8 mouse cellular contexts compared by ENCODE assay signal in the genomic region with DNA sequence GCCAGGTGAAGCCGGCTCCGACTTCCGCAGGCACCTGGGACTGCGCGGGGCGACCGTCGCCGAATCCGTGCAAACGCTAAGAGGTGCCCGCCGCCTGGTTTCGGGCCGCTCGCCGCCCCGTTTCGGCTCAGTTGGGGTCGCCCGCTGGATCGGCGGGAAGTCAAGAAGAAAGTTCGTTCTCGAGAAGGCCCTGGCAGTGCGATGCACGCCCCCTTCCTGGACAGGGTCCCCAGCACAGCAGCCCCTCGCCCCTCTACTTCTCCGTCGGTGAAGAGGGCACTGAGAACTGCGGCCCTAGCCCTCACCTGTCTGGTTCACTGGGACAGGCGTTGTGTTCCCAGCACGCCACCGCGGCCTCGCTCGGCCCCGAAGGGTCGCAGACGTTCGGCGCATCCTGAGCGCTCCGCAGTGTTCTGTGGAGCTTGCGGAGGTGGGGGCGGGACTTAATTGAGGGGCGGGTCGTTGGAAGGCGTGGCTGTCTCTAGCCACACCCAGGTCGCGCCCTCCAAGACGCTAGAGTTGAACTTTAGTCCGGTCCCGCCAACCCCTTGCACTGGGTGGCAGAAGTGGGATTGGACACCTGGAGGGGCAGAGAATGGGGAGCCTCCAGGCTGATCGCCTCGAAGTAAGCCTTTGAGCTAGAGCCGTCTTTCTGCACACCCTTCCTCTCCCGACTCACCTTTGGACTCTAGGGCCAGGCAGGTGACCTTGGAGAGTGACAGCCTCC. TPM values are rescaled to one million over a fixed set of nuclear protein-coding genes. Genes with fewer than 3 reads are reported as not detected.
A peak's percentile ranks its signal among the peaks of the same experiment; 100 is the strongest.
DNase-seq lines count a peak whose midpoint lies in the region; ATAC-seq and TF ChIP-seq lines count a peak whose summit lies in the region.

No protein-coding gene starts in this region.

- TF ChIP-seq POLR2A in small intestine, adult 2 months (IDR thresholded peaks at IDR 0.05; ENCODE audit: low read depth, low read length) = peak; percentile 35; the same call in 1 of the 2 replicates

- ATAC-seq in forebrain, embryonic 14.5 days = peak; percentile 46; the same call in 1 of the 2 replicates
- ATAC-seq in kidney, embryonic 14.5 days (ENCODE audit: low FRiP score, low TSS enrichment) = peak; percentile 71

- TF ChIP-seq CTCF in small intestine, adult 2 months (IDR thresholded peaks at IDR 0.05; ENCODE audit: extremely low read depth, insufficient read length, insufficient replicate concordance, low read depth, low read length) = no peak

- H3K27ac ChIP-seq in forebrain, embryonic 14.5 days (ENCODE audit: low read depth, low read length) = no peak overlapping the region
- no peak overlapping the region for H3K27ac ChIP-seq in kidney, embryonic 14.5 days (ENCODE audit: low read depth, low read length)
- no peak overlapping the region for H3K27ac ChIP-seq in small intestine, adult 2 months (ENCODE audit: insufficient read depth, low read depth, low read length)

- peaks cover 6% of the 10 kb centered on the region; the same call in 1 of the 2 replicates for H3K4me1 ChIP-seq in forebrain, embryonic 14.5 days (ENCODE audit: control insufficient read depth, insufficient read depth, low read length)
- peaks cover 12% of the 10 kb centered on the region; the same call in 1 of the 2 replicates for H3K4me1 ChIP-seq in kidney, embryonic 14.5 days (ENCODE audit: control insufficient read depth, insufficient read depth, low read length)
- peaks cover 12% of the 10 kb centered on the region for H3K4me1 ChIP-seq in small intestine, adult 2 months (ENCODE audit: control insufficient read depth, insufficient read depth, insufficient read length, low read length)

- peak overlapping the region; percentile 53 for H3K4me2 ChIP-seq in forebrain, embryonic 14.5 days (ENCODE audit: low read length)
- peak overlapping the region; percentile 68 for H3K4me2 ChIP-seq in kidney, embryonic 14.5 days (replicated peaks; ENCODE audit: low read depth, low read length)

- no peaks in the 10 kb centered on the region for H3K9me3 ChIP-seq in forebrain, embryonic 14.5 days (replicated peaks; ENCODE audit: control insufficient read depth, low read length)
- H3K9me3 ChIP-seq in kidney, embryonic 14.5 days (ENCODE audit: control insufficient read depth, low read length) = no peaks in the 10 kb centered on the region

- WGBS in forebrain, embryonic 14.5 days = 3% methylated on average over 58 of the region's 58 CpGs
- WGBS in kidney, embryonic 14.5 days = under 1% methylated on average over 58 of the region's 58 CpGs
- 2% methylated on average over 58 of the region's 58 CpGs for WGBS in small intestine, adult 2 months

- peak; percentile 93 for DNase-seq in A20 (ENCODE audit: low read depth, low spot score)
- peak; percentile 52 for DNase-seq in T-cell, adult 2 months (ENCODE audit: low spot score)
- DNase-seq in forebrain, embryonic 14.5 days (ENCODE audit: low spot score) = peak; percentile 29
- peak; percentile 42 to 46 for DNase-seq in lung, postnatal 4 days
- no peak for DNase-seq in cerebellum, postnatal 14 days
- DNase-seq in left cerebral cortex, adult 18-20 months (ENCODE audit: low spot score in 2 of 2) = no peak

- no peaks in the 10 kb centered on the region for H3K36me3 ChIP-seq in forebrain, embryonic 14.5 days (ENCODE audit: control insufficient read depth, insufficient read depth, low read length)
- no peaks in the 10 kb centered on the region for H3K36me3 ChIP-seq in kidney, embryonic 14.5 days (ENCODE audit: control insufficient read depth, insufficient read depth, low read length)
- H3K36me3 ChIP-seq in small intestine, adult 2 months (ENCODE audit: control insufficient read depth, insufficient read depth, low read length) = no peaks in the 10 kb centered on the region

- peak overlapping the region; percentile 41 for H3K9ac ChIP-seq in forebrain, embryonic 14.5 days (ENCODE audit: low read length)
- H3K9ac ChIP-seq in kidney, embryonic 14.5 days (ENCODE audit: low read depth, low read length) = peak overlapping the region; percentile 38; the same call in 1 of the 2 replicates

- peak overlapping the region; percentile 30 for H3K4me3 ChIP-seq in forebrain, embryonic 14.5 days (ENCODE audit: low read depth, low read length)
- H3K4me3 ChIP-seq in kidney, embryonic 14.5 days (ENCODE audit: low read length) = peak overlapping the region; percentile 47
- H3K4me3 ChIP-seq in small intestine, adult 2 months (ENCODE audit: low read depth, low read length) = peak overlapping the region; percentile 68

- peaks cover 21% of the 10 kb centered on the region for H3K27me3 ChIP-seq in forebrain, embryonic 14.5 days (replicated peaks; ENCODE audit: control insufficient read depth, insufficient read depth, low read length)
- H3K27me3 ChIP-seq in kidney, embryonic 14.5 days (ENCODE audit: control insufficient read depth, insufficient read depth, low read length) = peaks cover 24% of the 10 kb centered on the region
- no peaks in the 10 kb centered on the region for H3K27me3 ChIP-seq in small intestine, adult 2 months (ENCODE audit: control insufficient read depth, insufficient read depth, low read length)

RNA-seq across cellular contexts. Expression of a gene that starts 0.6 kb away (rescaled TPM):
- polyA plus RNA-seq in forebrain, embryonic 14.5 days (2014; fragmentation: Nextera tagmentation; extraction: Ambion mirVana) = 0.82 and 1.4 TPM in 2 replicates
- polyA plus RNA-seq in kidney, embryonic 14.5 days (2014; fragmentation: Nextera tagmentation; extraction: Ambion mirVana) = 8.5 and 12.6 TPM in 2 replicates
- polyA plus RNA-seq in small intestine, adult 2 months (2012; rRNA removed) = 3.2 and 5.1 TPM in 2 replicates
- 1 to 10 TPM; 2.4 to 2.6 TPM for total RNA-seq in left cerebral cortex, adult 18-20 months (2021)

RNA-seq across cellular contexts. Expression of a gene that starts 32.1 kb away (rescaled TPM):
- 20.8 and 23.8 TPM in 2 replicates for polyA plus RNA-seq in forebrain, embryonic 14.5 days (2014; fragmentation: Nextera tagmentation; extraction: Ambion mirVana)
- 33.3 and 39.9 TPM in 2 replicates for polyA plus RNA-seq in kidney, embryonic 14.5 days (2014; fragmentation: Nextera tagmentation; extraction: Ambion mirVana)
- 107 and 237 TPM in 2 replicates for polyA plus RNA-seq in small intestine, adult 2 months (2012; rRNA removed)
- 1 to 10 TPM; 8.0 to 8.8 TPM for total RNA-seq in left cerebral cortex, adult 18-20 months (2021)

Comparison
In these comparisons a context has a peak if more than half of its experiments do, and no peak if none do; other contexts are left out.
1. DNase-seq: peak in A20 (single experiment), T-cell, adult 2 months (single experiment), forebrain, embryonic 14.5 days (single experiment) and lung, postnatal 4 days (2 of 2); none in cerebellum, postnatal 14 days (0 of 2) and left cerebral cortex, adult 18-20 months (0 of 2).
2. Peak in every context shown above with its lines, with median percentiles within 50 percentile points of each other: H3K4me3 ChIP-seq.